Mouse (Mus musculus) liver (tissue): ENCODE data around the gene Msn.

Experiments
- DNase-seq: peaks from one replicate; pipeline ENCODE4 v3.0.0-alpha.2; 2020; ENCODE audit warnings: mixed read lengths

Msn gene

GRCm38 (mm10) chrX:96095509-96096499, at the start of gene Msn:
Msn (plus strand) TSS chrX:96096042.
- DNase-seq: peak; percentile 84

DNA sequence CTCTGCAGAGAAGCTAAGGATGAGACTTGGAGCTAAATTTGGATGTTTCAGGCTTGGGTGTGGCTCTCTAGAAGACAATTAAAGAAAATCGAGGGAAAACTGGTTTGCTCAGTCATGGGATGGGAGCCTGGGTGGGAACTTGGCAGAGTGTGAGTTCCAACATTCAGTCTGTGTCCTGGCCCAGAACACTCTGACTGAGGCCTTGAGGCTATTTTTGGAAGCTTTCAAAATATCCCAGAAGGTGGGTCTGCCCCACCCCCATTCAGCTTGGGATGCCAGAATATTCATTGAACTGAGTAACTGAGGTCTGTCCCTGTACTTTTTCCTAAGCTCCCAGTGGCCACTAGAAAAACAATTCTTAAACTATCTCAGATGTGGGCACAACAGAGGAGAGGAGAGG, 43.0 kb upstream of the Msn start:
- no peak for DNase-seq

DNA sequence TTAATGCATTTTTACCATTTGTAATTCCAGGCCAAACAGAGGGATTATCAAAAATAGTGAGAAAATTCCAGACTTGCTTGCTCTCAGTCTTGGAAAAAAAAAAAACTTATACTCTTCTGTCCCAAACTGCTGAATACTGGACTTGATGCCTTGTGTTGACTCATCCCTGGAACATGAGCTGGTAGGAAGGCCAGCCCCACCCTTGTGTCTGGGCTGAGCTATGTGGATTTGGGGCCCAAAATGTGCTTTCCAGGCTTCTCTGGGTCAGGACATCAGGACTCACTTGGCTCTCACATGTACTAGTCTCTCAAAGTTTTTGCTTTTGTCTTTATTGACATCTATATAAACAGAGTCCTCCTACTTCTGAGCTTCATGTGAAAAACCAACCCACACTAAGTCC, 18.1 kb upstream of the Msn start:
- no peak for DNase-seq

GRCm38 (mm10) chrX:96086259-96086658, 9.6 kb upstream of the Msn start:
- DNase-seq: no peak

GRCm38 (mm10) chrX:96096513-96097210, 820 bp downstream of the Msn start:
- peak; percentile 80 for DNase-seq

DNA sequence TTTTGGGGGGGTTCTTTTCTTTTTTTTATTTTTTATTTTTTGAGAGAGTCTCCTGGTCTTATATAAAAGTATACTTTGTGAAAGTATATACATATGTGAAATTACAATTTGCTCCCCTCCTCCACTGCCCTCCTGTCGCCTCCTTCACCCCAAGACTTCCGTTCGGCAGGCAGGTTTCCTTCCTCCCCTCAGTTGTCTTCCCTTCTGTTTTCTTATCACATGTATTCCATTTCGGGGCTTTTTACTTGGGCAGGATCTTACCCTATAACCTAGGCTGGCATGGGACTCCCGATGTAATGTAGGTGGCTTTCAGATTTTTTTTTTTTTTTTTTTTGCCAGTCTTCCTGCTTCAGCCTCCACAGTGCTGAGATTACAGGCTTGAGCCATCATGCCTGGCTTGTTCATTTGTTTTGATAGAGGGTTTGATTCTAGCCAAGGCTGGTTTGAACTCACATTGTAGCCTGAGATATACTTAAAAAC, 1.7 kb downstream of the Msn start:
- no peak for DNase-seq

GRCm38 (mm10) chrX:96099003-96099402, 3.2 kb downstream of the Msn start:
- DNase-seq: no peak

- no peak for DNase-seq
Observed at GRCm38 (mm10) chrX:96107427-96108291, 11.8 kb downstream of the Msn start.

- DNase-seq: no peak
Observed at GRCm38 (mm10) chrX:96113106-96113634, 17.3 kb downstream of the Msn start.

DNA sequence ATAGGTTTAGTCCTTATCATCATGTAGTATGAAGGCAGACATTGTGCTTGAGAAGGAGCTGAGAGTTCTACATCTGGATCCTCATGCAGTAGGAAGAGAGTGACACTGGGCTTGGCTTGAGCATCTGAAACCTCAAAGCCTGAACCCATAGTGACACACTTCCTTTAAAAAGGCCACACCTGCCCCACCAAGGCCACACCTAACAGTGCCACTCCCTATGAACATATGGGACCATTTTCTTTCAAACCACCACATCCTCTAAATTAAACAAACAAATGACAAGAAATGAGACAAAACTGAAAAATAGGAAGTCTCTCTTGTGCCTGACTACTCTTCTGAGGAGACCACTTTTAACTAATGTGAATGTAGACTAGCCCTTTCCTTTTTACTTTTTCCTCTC, 19.7 kb downstream of the Msn start:
- no peak for DNase-seq

- DNase-seq: no peak
Observed at GRCm38 (mm10) chrX:96117366-96117765, 21.5 kb downstream of the Msn start.

GRCm38 (mm10) chrX:96119997-96120396, 24.2 kb downstream of the Msn start:
- DNase-seq: no peak

DNA sequence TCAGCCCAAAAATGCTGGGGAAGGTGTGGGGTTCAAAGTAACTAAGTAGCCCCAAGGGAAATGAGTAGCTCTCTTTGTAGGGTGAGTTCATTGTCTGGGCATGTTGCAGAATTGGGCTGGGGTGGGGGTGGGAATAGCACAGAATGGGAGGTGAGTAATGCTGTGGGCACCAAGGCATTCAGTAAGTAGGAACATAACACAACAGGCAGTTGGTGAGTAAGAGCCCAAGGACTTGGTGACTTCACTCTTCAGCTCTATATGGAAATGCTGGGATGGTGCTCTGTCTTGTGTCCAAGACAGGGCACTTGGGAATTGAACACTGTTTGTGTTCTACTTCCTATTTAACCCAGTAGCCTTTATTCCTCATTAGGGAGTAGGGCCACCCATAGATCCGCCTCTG, 26.1 kb downstream of the Msn start:
- no peak for DNase-seq

DNA sequence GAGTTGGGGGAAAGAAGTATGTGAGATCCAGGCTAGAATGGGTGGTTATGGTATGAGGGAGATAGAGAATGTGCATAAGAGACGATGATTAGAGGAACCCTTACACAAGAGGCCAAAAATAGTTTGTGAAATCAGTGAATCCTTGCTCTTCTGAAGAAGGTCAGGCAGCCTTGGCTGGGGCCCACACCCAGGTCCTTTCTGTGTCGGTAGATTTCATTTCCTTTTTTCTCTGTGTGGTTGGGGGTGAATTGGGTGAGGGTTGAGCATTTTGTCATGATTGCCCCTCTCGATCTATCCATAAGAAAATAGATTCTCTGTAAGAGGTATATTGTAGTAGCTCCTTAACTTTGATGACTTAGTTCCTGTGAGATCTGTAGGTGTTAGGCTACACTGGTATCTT, 31.0 kb downstream of the Msn start:
- no peak for DNase-seq

DNA sequence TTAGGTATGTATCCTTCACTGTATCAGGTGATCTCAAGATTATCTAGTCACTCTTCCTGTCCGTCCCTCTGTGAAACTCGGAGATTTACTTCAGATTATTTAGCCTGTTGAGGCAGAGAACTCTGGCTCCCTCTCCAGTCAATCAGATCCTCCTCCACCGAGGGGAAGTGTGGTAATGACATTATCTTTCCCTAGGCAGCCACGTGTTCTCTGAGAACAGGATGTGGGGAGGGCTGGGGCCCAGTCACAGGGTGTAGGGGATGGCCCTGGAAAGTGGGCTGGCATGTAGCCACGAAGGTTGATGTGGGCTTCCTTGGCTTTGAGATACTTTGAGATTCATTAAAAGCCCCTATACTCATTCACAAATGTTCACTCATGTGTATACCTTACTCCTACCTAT, 34.3 kb downstream of the Msn start:
- peak; percentile 50 for DNase-seq

DNA sequence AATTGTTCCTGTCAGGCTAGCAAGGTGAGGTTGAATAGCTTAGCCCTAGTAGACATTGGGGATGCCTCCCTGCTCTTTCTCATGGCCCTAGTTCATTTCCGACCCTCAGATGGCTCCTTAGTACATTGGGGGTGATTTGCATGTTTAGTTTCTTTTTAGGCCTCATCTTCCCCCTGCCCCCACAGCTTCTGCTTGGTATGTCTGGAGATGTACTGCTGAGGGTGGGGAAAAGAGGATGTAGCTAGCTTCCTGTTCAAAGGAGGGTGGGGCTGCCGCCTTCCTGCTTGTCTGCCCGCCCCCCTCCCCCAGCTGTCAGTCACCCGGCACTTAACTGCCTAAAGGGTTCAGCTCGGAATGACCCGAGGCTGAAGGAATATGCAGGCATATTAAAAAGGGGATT, 34.8 kb downstream of the Msn start:
- peak; percentile 40 for DNase-seq

- peak; percentile 25 for DNase-seq
Observed at GRCm38 (mm10) chrX:96133260-96133659, 37.4 kb downstream of the Msn start.

DNA sequence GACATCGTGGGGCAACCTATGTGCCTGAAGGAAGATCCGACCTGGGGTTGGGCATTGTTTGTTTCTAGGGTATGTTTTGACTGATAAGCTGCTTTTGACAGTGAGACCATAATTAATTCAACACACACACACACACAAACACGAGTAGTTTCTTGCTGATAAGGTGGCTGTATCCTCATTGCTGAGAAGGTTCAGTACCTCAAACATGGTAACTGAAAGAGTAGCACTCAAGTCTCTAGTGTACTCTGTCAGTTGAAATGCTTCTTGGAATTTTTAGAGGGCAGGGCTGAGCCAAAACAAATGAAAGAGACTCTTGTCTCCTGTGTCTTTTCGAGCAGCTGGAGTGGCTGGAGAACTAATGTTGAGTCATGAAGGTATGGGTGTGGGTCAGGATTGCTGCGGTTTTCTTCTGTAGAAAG, 38.4 kb downstream of the Msn start:
- DNase-seq: peak; percentile 10

GRCm38 (mm10) chrX:96134840-96135580, 39.2 kb downstream of the Msn start:
- no peak for DNase-seq

DNA sequence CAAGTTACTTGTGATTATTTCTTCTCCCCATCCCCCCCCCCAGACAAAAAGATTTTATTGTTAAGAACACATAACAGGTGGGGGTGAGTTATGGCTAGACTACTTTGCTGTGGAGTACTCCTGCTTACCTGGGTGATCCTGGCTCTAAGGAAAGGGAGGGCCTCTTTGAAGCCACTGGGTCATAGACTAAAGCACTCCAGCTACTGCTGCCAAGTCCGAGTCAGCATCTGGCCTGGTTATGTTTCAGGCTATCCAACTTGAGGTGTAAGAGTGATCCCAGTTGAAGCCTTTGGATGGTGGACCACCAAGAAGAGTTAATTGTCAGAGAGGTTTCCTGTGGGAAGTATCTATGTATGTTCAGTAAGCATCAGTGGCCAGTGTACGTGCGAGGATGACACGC, 39.7 kb downstream of the Msn start:
- DNase-seq: no peak

- DNase-seq: no peak
Observed at GRCm38 (mm10) chrX:96139262-96139661, 43.4 kb downstream of the Msn start.

DNA sequence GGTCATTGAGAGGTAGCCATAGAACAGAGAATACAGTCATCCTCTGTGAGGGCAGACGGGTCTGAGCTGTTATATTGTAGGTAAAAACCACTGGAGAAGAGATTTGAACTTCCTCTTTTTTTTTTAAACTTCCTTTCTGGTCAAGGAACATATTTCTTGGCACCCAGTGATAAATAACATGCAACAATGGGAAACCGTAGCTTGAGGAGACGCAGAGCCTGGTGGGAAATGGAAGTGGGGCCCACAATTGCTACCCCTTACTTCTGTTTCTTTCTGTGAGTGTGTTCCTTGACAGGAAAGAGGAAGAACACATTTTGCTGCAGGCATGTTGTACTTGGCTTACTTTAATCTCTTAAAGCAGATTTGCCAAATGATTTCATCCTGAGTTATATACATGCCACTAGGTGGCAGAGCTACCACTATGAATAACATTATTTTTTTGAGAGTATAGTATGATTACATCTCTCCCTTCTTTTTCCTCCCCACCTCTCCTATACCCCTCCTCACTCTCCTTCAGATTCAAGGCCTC, 49.2 kb downstream of the Msn start:
- no peak for DNase-seq
